Mouse (Mus musculus) G1E-ER4 (cell line): ENCODE results near the gene Aff1. TPM values are rescaled to one million over a fixed set of nuclear protein-coding genes. Genes with fewer than 3 reads are reported as not detected.

Experiments
- GATA1 ChIP-seq: IDR thresholded peaks from one replicate; pipeline ENCODE4 v1.8.0; 2012; ENCODE audit warnings: low read length, inconsistent platforms
- polyA plus RNA-seq: library from polyadenylated mRNA; stranded (reverse); fragments of >175 nt; gene quantifications from 2 replicates; pipeline ENCODE4 v1.2.3, GENCODE M21; 2012

Gene Aff1
- polyA plus RNA-seq, 1 experiment: 57.8 TPM

- no peak for TF ChIP-seq GATA1
Measured at GRCm38 (mm10) chr5:103783086-103783668, 91.0 kb downstream of the Aff1 start.

DNA sequence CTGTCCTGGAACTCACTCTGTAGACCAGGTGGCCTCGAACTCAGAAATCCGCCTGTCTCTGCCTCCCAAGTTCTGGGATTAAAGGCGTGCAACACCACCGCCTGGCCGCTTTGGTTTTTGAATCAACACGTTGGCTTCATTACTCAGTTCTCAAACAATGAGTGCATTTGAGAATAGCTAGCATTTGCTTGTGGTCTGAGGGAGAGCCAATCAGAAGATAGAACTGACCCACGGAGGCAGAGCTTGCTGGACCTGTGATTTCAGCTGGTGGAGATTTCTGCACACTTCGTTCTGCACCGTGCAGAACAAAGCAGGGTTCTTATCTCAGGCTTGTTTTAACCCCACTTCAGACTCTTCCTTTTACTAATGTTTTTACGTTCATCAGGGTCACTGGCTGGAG lies 93.9 kb downstream of the Aff1 start:
- TF ChIP-seq GATA1: no peak

GRCm38 (mm10) chr5:103788476-103788875 lies 96.3 kb downstream of the Aff1 start:
- TF ChIP-seq GATA1: no peak

- TF ChIP-seq GATA1: no peak
Measured at GRCm38 (mm10) chr5:103788976-103789375, 96.8 kb downstream of the Aff1 start.

GRCm38 (mm10) chr5:103789619-103790116 lies 97.5 kb downstream of the Aff1 start:
- no peak for TF ChIP-seq GATA1

GRCm38 (mm10) chr5:103791741-103792140 lies 99.6 kb downstream of the Aff1 start:
- TF ChIP-seq GATA1: no peak

GRCm38 (mm10) chr5:103795121-103795520 lies 102.9 kb downstream of the Aff1 start:
- TF ChIP-seq GATA1: no peak

DNA sequence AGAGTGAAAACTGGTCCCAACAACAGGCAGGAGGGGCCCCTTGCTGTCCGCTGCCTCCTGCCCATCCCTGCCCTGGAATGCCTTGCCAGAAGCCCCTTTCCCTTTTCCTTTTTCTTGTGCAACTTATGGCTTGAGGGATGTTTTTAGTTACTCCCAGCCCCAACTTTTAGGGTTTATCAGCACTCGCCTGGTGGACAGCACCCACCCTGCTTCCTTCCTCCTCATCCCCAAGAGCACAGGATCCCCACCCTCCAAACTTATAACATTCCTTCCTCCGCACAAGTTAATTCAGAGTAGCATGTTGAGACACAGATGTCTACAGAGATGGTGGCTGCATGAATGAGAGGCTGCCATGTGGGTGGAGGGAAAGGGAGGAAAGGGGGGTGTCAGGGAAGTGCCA lies 103.9 kb downstream of the Aff1 start:
- TF ChIP-seq GATA1: no peak

DNA sequence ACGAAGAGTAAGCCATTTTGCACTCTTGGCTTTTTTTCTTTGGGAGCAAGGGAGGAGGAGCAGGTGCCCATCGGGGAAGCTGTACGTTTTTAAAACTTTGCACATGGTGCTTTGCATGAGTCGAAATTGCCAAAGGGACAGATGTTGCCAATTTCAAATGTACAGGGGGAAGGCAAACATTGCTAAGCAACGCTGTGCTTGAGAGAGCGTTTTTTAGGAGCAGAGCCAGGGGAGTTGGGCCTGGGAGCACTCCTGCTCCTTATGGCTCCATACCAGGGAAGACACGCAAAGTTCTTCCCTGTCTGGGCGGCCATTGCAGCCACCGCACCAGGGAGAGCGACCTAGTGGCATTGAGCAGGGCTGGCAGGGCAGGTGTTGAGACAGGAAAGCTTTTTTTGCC lies 105.6 kb downstream of the Aff1 start:
- no peak for TF ChIP-seq GATA1

DNA sequence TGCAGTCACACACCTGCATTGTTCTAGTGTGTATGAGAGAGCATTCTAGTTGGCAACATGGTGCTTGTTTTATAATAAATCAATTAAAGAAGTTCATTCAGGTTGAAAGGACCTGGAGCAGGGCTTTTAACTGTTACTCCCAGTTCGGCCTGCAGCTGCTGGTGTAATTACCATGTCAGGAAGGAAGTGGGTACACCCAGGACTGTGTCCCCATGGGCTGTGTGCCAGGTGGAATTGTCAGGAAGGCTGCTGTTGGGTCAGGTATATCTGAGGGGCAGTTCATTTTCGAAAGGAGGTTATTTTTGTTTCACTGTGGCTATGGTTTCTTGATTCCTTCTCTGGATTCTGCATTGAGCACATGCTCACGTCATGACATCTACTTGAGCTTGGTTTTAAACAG lies 107.3 kb downstream of the Aff1 start:
- TF ChIP-seq GATA1: no peak

DNA sequence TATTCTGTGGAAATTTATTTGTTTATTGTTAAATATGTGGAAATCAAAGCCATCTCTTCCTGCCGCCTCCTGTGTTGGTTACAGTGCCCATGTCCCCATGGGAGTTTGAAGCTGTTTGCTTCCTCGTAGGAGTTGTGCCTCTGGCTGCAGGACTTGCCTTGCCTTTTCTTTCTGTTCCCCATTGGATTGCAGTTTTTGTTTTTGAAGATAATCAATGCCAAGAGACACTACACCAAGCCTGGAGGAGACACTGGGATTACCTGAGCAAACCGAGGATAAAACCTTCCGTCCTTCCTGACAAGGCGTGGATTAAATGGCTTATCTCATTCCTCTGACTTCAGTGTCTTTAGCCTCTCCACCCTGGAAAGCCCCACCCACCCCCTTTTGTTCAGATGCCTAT lies 107.8 kb downstream of the Aff1 start:
- TF ChIP-seq GATA1: no peak

DNA sequence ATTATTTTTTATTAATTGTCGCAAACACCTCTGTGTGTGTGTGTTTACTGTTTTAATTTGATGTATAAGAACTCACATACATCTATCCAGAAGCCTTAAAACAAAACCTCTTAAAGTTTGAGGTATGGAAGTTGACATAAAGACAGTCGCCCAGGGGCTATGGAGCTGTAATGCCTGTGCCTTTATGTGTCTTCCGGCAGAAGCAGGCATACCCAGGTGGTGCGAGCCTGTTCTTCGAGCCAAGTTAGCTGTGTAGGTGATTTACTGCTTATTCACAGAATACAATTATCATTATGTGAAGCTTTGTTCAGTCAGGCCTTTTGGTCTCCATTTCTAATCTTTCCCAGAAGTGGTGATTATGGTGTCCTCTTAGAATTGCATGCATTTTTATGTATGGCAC lies 111.2 kb downstream of the Aff1 start:
- TF ChIP-seq GATA1: no peak

DNA sequence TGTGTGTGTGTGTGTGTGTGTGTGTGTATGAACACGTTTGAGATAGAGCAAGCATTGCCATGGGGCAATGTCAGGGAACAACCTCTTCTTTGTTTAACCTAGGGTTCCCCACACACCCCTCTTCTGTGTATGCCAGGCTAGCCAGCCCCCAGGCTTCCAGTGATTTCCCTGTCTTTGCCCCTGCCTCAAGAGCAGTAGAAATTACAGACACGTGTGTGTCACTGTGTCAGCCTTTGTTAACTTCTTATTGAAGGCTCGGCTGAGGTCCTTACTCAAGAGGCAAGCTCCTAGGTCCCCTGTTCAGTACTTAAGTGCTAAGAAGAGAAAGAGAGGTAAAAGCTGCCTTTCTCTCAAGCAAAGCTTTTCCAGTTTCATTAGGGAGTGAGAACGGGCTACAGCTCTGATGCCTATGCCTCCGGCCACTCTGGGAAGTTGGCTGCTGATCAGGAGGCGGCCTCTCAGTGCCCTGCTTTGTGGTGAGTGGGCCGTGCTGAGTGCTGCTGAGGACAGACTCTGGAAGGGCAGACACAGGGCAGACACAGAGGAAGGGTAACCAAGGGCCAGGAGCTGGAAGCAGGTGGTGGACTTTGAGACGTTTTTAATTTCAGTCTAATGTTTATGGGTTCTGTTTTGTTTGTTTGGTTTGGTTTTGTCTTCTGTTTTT lies 111.9 kb downstream of the Aff1 start:
- TF ChIP-seq GATA1: no peak

GRCm38 (mm10) chr5:103806851-103807578 lies 114.8 kb downstream of the Aff1 start:
- TF ChIP-seq GATA1: no peak

DNA sequence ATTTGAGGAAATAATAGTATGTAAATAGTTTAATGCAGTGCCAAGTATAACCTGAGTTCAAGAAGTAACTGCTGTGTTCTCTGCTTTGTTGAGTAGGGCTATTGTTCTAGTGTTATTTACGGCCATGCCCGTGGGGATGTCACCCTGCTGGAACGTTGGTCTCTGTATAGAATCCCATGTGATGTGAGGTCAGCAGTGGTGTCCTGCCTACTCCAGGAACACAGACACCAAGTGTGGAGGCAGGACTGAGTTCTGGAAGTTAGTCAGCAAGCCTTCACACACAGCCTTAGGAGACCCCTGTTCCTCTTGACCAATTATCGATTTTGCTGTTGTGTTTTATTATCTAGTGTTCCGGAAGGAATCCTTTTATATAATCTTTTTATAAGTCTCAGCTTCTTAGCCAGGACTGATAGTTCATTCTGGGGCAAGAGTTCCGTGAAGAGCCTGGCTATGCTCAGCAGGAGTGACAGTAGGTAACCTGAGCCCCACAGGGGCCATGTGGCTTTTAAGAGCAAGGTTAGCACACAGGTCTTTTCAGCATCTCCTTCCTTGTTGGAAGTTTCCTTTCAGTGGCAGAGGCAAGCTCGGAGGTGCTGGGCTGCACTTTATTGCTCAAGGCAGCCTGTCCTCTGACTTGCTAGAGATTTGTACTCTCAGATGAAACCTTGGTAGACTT lies 115.6 kb downstream of the Aff1 start:
- no peak for TF ChIP-seq GATA1
